Mouse (Mus musculus): Measurements from ENCODE around the gene Bicra. TPM values are rescaled to one million over a fixed set of nuclear protein-coding genes. Genes with fewer than 3 reads are reported as not detected.

Bicra gene
- polyA plus RNA-seq, 1 experiment from 2014 or later = 2.3 TPM

GRCm38 (mm10) chr7:15945211-15945610 lies 102.5 kb downstream of the Bicra start:
- peak overlapping the region; percentile 48 for H3K9ac ChIP-seq (replicated peaks; ENCODE audit: low read depth)
- TF ChIP-seq EP300 (IDR thresholded peaks at IDR 0.05) (no peak), CTCF (IDR thresholded peaks at IDR 0.05) (no peak)
- no peak for ATAC-seq
- H3K36me3 ChIP-seq (ENCODE audit: insufficient read depth, low read length) = peaks cover 37% of the 10 kb centered on the region
- peak overlapping the region; percentile 60 for H3K4me3 ChIP-seq (ENCODE audit: low read depth, low read length)
- H3K4me1 ChIP-seq (ENCODE audit: insufficient read depth, low read depth, low read length) = peaks cover 21% of the 10 kb centered on the region; the same call in 1 of the 2 replicates
- no peaks in the 10 kb centered on the region for H3K9me3 ChIP-seq (ENCODE audit: low read length)
- H3K4me2 ChIP-seq (replicated peaks; ENCODE audit: low read depth, low read length) = peak overlapping the region; percentile 69
- H3K27ac ChIP-seq (ENCODE audit: low read length) = no peak overlapping the region
- WGBS = 1% methylated on average over 8 of the region's 8 CpGs
- no peaks in the 10 kb centered on the region for H3K27me3 ChIP-seq (replicated peaks; ENCODE audit: insufficient read depth, low read length)
- DNase-seq (ENCODE audit: low spot score) = no peak

DNA sequence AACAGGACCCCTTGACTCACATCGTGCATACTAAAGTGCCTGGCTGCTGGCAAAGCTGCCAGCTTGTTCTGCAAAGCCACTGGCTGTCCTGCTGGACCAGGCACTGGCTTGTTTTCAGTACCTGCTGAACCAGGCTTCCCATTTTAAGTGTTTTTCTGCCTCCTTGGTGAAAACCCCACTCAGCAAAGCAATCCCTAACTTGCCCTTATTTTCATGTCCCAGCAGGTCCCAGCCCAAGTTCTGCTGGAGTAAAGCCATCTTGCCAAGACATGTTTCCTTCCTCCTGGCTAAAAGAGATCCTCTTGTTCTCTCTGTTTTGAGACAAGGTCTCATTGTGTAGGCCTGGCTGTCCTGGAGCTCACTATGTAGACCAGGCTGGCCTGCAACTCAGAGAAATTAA lies 103.4 kb downstream of the Bicra start:
- Histone ChIP-seq H3K27me3 (replicated peaks; ENCODE audit: insufficient read depth, low read length) (no peaks in the 10 kb centered on the region), H3K4me1 (ENCODE audit: insufficient read depth, low read depth, low read length) (peaks cover 20% of the 10 kb centered on the region; the same call in 1 of the 2 replicates), H3K9ac (replicated peaks; ENCODE audit: low read depth) (no peak overlapping the region), H3K27ac (ENCODE audit: low read length) (no peak overlapping the region), H3K36me3 (ENCODE audit: insufficient read depth, low read length) (peaks cover 36% of the 10 kb centered on the region), H3K4me2 (replicated peaks; ENCODE audit: low read depth, low read length) (no peak overlapping the region), H3K4me3 (ENCODE audit: low read depth, low read length) (no peak overlapping the region), H3K9me3 (ENCODE audit: low read length) (no peaks in the 10 kb centered on the region)
- no peak for DNase-seq (ENCODE audit: low spot score)
- 100% methylated on average over 1 of the region's 1 CpGs for WGBS
- TF ChIP-seq CTCF (IDR thresholded peaks at IDR 0.05) = no peak
- ATAC-seq = no peak

- H3K27me3 ChIP-seq (replicated peaks; ENCODE audit: insufficient read depth, low read length) = no peaks in the 10 kb centered on the region
- H3K27ac ChIP-seq (ENCODE audit: low read length) = no peak overlapping the region
- H3K36me3 ChIP-seq (ENCODE audit: insufficient read depth, low read length) = peaks cover 54% of the 10 kb centered on the region
- H3K9ac ChIP-seq (replicated peaks; ENCODE audit: low read depth) = no peak overlapping the region
- TF ChIP-seq EP300 (IDR thresholded peaks at IDR 0.05) (no peak), CTCF (IDR thresholded peaks at IDR 0.05) (no peak)
- H3K9me3 ChIP-seq (ENCODE audit: low read length) = no peaks in the 10 kb centered on the region
- no peak for ATAC-seq
- H3K4me1 ChIP-seq (ENCODE audit: insufficient read depth, low read depth, low read length) = no peaks in the 10 kb centered on the region
- DNase-seq (ENCODE audit: low spot score) = no peak
- WGBS = 100% methylated on average over 3 of the region's 3 CpGs
- H3K4me2 ChIP-seq (replicated peaks; ENCODE audit: low read depth, low read length) = no peak overlapping the region
- H3K4me3 ChIP-seq (ENCODE audit: low read depth, low read length) = no peak overlapping the region
Observed at GRCm38 (mm10) chr7:15938621-15939020, 109.1 kb downstream of the Bicra start.

- peaks cover 43% of the 10 kb centered on the region for H3K36me3 ChIP-seq (ENCODE audit: insufficient read depth, low read length)
- no peak overlapping the region for H3K4me2 ChIP-seq (replicated peaks; ENCODE audit: low read depth, low read length)
- DNase-seq (ENCODE audit: low spot score) (no peak), ATAC-seq (0 out of 2 replicates have a peak, but pooled peaks have one; percentile 16)
- no peak overlapping the region for H3K4me3 ChIP-seq (ENCODE audit: low read depth, low read length)
- TF ChIP-seq EP300 (IDR thresholded peaks at IDR 0.05) (no peak), CTCF (IDR thresholded peaks at IDR 0.05) (no peak)
- 83% methylated on average over 5 of the region's 5 CpGs for WGBS
- H3K9ac ChIP-seq (replicated peaks; ENCODE audit: low read depth) = no peak overlapping the region
- H3K9me3 ChIP-seq (ENCODE audit: low read length) = no peaks in the 10 kb centered on the region
- no peaks in the 10 kb centered on the region for H3K27me3 ChIP-seq (replicated peaks; ENCODE audit: insufficient read depth, low read length)
- H3K27ac ChIP-seq (ENCODE audit: low read length) = no peak overlapping the region
- no peaks in the 10 kb centered on the region for H3K4me1 ChIP-seq (ENCODE audit: insufficient read depth, low read depth, low read length)
Observed at GRCm38 (mm10) chr7:15937491-15937890, 110.2 kb downstream of the Bicra start.

DNA sequence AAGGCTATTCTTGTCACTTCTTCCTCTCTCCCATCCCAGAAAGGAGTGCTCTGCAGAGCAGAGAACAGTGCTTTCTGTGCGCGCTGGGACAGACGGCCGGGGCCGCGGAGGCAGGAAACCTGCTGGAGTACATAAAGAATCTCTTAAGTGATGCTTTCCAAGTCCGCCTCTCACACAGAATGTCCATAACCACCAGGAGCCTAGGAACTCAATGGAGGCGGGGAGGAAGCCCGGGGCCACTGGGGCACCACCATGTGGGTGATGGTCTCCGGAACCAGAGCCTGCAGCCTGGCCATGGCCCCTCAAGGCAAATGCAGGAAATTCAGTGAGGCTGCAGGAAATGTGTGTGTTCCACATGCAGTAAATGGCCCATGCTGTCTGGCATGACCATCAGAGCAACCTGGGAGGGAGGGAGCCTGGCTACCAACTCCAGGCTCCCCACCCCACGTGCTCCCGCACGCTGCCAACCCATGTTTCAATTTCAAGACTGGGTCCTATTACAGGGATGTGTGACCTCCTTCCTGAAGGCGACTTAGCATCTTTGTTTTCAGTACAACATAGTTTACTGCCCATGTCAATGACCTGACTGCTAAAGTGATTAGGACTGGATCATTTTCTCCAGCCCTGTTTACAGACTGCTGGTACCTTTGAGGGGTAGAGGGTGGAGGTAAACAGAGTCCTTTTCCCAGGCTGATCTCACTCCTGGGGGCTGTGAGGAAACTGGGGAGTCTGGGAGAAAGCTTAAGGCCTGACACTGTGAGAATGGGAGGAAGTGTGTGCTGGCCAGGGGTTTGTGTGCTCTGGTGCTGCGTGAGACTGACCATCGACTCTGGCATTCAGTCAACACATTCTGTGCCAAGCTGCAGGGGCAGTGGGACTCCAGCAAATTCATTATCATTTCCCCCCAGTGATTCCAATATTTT lies 114.0 kb downstream of the Bicra start:
- TF ChIP-seq EP300 (IDR thresholded peaks at IDR 0.05) (no peak), CTCF (IDR thresholded peaks at IDR 0.05) (no peak)
- no peak overlapping the region for H3K4me3 ChIP-seq (ENCODE audit: low read depth, low read length)
- H3K4me1 ChIP-seq (ENCODE audit: insufficient read depth, low read depth, low read length) = no peaks in the 10 kb centered on the region
- peak; percentile 70 for ATAC-seq
- H3K9me3 ChIP-seq (ENCODE audit: low read length) = no peaks in the 10 kb centered on the region
- H3K27ac ChIP-seq (ENCODE audit: low read length) = peak overlapping the region; percentile 57
- 41% methylated on average over 16 of the region's 16 CpGs for WGBS
- peaks cover 20% of the 10 kb centered on the region for H3K36me3 ChIP-seq (ENCODE audit: insufficient read depth, low read length)
- no peak overlapping the region for H3K4me2 ChIP-seq (replicated peaks; ENCODE audit: low read depth, low read length)
- H3K27me3 ChIP-seq (replicated peaks; ENCODE audit: insufficient read depth, low read length) = no peaks in the 10 kb centered on the region
- DNase-seq (ENCODE audit: low spot score) = peak; percentile 43
- no peak overlapping the region for H3K9ac ChIP-seq (replicated peaks; ENCODE audit: low read depth)

DNA sequence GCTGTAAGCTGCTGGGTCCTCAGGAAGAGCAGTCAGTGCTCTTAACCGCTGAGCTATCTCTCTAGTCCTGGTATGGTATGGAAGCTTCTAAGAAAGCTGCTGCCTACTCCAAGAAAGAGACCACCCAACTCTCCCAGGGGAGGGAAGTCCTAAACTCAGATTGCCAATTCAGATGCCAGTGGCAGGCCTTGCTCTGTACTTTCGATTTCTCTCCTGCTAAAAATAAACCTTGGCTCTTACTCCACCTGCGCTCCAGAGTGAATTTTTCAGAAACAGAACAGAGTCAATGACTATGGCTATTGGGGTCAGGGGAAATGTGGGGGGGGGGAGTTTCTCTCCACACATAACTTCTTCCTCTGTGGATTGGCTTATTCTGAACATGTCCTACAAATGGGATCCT lies 116.1 kb downstream of the Bicra start:
- TF ChIP-seq EP300 (IDR thresholded peaks at IDR 0.05) (no peak), CTCF (IDR thresholded peaks at IDR 0.05) (no peak)
- no peaks in the 10 kb centered on the region for H3K27me3 ChIP-seq (replicated peaks; ENCODE audit: insufficient read depth, low read length)
- no peak for DNase-seq (ENCODE audit: low spot score)
- no peak for ATAC-seq
- 64% methylated on average over 3 of the region's 3 CpGs for WGBS
- H3K9ac ChIP-seq (replicated peaks; ENCODE audit: low read depth) = no peak overlapping the region
- H3K4me1 ChIP-seq (ENCODE audit: insufficient read depth, low read depth, low read length) = no peaks in the 10 kb centered on the region
- no peak overlapping the region for H3K27ac ChIP-seq (ENCODE audit: low read length)
- H3K36me3 ChIP-seq (ENCODE audit: insufficient read depth, low read length) = no peaks in the 10 kb centered on the region
- no peaks in the 10 kb centered on the region for H3K9me3 ChIP-seq (ENCODE audit: low read length)
- H3K4me2 ChIP-seq (replicated peaks; ENCODE audit: low read depth, low read length) = no peak overlapping the region
- H3K4me3 ChIP-seq (ENCODE audit: low read depth, low read length) = no peak overlapping the region
